Mouse (Mus musculus): ENCODE results near the gene Gdi1. TPM values are rescaled to one million over a fixed set of nuclear protein-coding genes. Genes with fewer than 3 reads are reported as not detected.

The Gdi1 gene
- polyA plus RNA-seq, 1 experiment from 2014 or later: 936 TPM

- H3K9ac ChIP-seq (replicated peaks): peak overlapping the region; percentile 71
- peak overlapping the region; percentile 86 for H3K27ac ChIP-seq (replicated peaks)
- WGBS: 25% methylated on average over 39 of the region's 39 CpGs
- peak; percentile 89 for ATAC-seq (replicated peaks)
- H3K9me3 ChIP-seq: no peaks in the 10 kb centered on the region
- peak overlapping the region; percentile 67 for H3K4me2 ChIP-seq (replicated peaks)
- no peaks in the 10 kb centered on the region for H3K36me3 ChIP-seq
- no peaks in the 10 kb centered on the region for H3K27me3 ChIP-seq
- peaks cover 19% of the 10 kb centered on the region for H3K4me1 ChIP-seq
- peak overlapping the region; percentile 51 for H3K4me3 ChIP-seq
Measured at GRCm38 (mm10) chrX:74282395-74283091, 22.3 kb upstream of the Gdi1 start.

GRCm38 (mm10) chrX:74283092-74283437, 21.7 kb upstream of the Gdi1 start:
- Histone ChIP-seq H3K4me3 (peak overlapping the region; percentile 51), H3K27ac (replicated peaks) (peak overlapping the region; percentile 86), H3K36me3 (no peaks in the 10 kb centered on the region), H3K9ac (replicated peaks) (peak overlapping the region; percentile 71), H3K27me3 (no peaks in the 10 kb centered on the region), H3K9me3 (no peaks in the 10 kb centered on the region), H3K4me1 (peaks cover 19% of the 10 kb centered on the region), H3K4me2 (replicated peaks) (peak overlapping the region; percentile 67)
- WGBS: 38% methylated on average over 5 of the region's 5 CpGs
- ATAC-seq (replicated peaks): peak; percentile 23

- no peak overlapping the region for H3K4me2 ChIP-seq (replicated peaks)
- 78% methylated on average over 4 of the region's 4 CpGs for WGBS
- ATAC-seq (replicated peaks): no peak
Measured at GRCm38 (mm10) chrX:74293431-74293830, 11.4 kb upstream of the Gdi1 start.

GRCm38 (mm10) chrX:74296538-74297448, 8.0 kb upstream of the Gdi1 start, which contains the start of gene Atp6ap1:
TSS of gene Atp6ap1 (plus strand) at chrX:74297097.
- Histone ChIP-seq H3K27me3 (no peaks in the 10 kb centered on the region), H3K27ac (replicated peaks) (peak within 1 kb of the TSS; percentile 91), H3K36me3 (peaks cover 16% of the 10 kb centered on the region; the same call in 1 of the 2 replicates), H3K4me2 (replicated peaks) (peak within 1 kb of the TSS; percentile 62), H3K4me1 (peaks cover 21% of the 10 kb centered on the region), H3K9ac (replicated peaks) (peak within 1 kb of the TSS; percentile 66), H3K4me3 (peak within 1 kb of the TSS; percentile 64), H3K9me3 (no peaks in the 10 kb centered on the region)
- ATAC-seq (replicated peaks): peak; percentile 100
- WGBS: 13% methylated on average over 37 of the region's 37 CpGs

More at GRCm38 (mm10) chrX:74293431-74293830, 11.4 kb upstream of the Gdi1 start:
- no peak overlapping the region for H3K9ac ChIP-seq (replicated peaks)
- H3K27ac ChIP-seq (replicated peaks): no peak overlapping the region
- H3K4me1 ChIP-seq: peaks cover 13% of the 10 kb centered on the region
- no peaks in the 10 kb centered on the region for H3K27me3 ChIP-seq
- no peak overlapping the region for H3K4me3 ChIP-seq
- H3K9me3 ChIP-seq: no peaks in the 10 kb centered on the region
- no peaks in the 10 kb centered on the region for H3K36me3 ChIP-seq

GRCm38 (mm10) chrX:74298348-74298747, 6.5 kb upstream of the Gdi1 start:
- H3K9me3 ChIP-seq: no peaks in the 10 kb centered on the region
- no peak overlapping the region for H3K9ac ChIP-seq (replicated peaks)
- no peak for ATAC-seq (replicated peaks)
- peaks cover 25% of the 10 kb centered on the region; the same call in 1 of the 2 replicates for H3K36me3 ChIP-seq
- no peak overlapping the region for H3K4me3 ChIP-seq
- no peak overlapping the region for H3K27ac ChIP-seq (replicated peaks)
- peaks cover 21% of the 10 kb centered on the region for H3K4me1 ChIP-seq
- 100% methylated on average over 1 of the region's 1 CpGs for WGBS
- no peaks in the 10 kb centered on the region for H3K27me3 ChIP-seq
- no peak overlapping the region for H3K4me2 ChIP-seq (replicated peaks)

- WGBS: 86% methylated on average over 3 of the region's 3 CpGs
- peaks cover 25% of the 10 kb centered on the region; the same call in 1 of the 2 replicates for H3K36me3 ChIP-seq
- no peak for ATAC-seq (replicated peaks)
- H3K4me3 ChIP-seq: no peak overlapping the region
- no peak overlapping the region for H3K4me2 ChIP-seq (replicated peaks)
- peaks cover 21% of the 10 kb centered on the region for H3K4me1 ChIP-seq
- H3K27ac ChIP-seq (replicated peaks): no peak overlapping the region
- no peaks in the 10 kb centered on the region for H3K9me3 ChIP-seq
- no peak overlapping the region for H3K9ac ChIP-seq (replicated peaks)
- H3K27me3 ChIP-seq: no peaks in the 10 kb centered on the region
Measured at GRCm38 (mm10) chrX:74299721-74300120, 5.1 kb upstream of the Gdi1 start.

GRCm38 (mm10) chrX:74312540-74313464, 8.0 kb downstream of the Gdi1 start, which contains the start of gene Fam50a:
TSS of gene Fam50a (plus strand) at chrX:74313033.
- peaks cover 13% of the 10 kb centered on the region for H3K4me1 ChIP-seq
- H3K4me2 ChIP-seq (replicated peaks): peak within 1 kb of the TSS; percentile 65
- H3K27me3 ChIP-seq: no peaks in the 10 kb centered on the region
- peak; percentile 97 for ATAC-seq (replicated peaks)
- peaks cover 15% of the 10 kb centered on the region; the same call in 1 of the 2 replicates for H3K36me3 ChIP-seq
- H3K27ac ChIP-seq (replicated peaks): peak within 1 kb of the TSS; percentile 90
- H3K9ac ChIP-seq (replicated peaks): peak within 1 kb of the TSS; percentile 74
- H3K9me3 ChIP-seq: no peaks in the 10 kb centered on the region
- peak within 1 kb of the TSS; percentile 71 for H3K4me3 ChIP-seq
- 23% methylated on average over 59 of the region's 59 CpGs for WGBS

- no peaks in the 10 kb centered on the region for H3K9me3 ChIP-seq
- WGBS: 27% methylated on average over 28 of the region's 30 CpGs
- H3K27ac ChIP-seq (replicated peaks): peak within 1 kb of the TSS; percentile 92
- H3K4me2 ChIP-seq (replicated peaks): peak within 1 kb of the TSS; percentile 62
- H3K36me3 ChIP-seq: no peaks in the 10 kb centered on the region
- peak within 1 kb of the TSS; percentile 70 for H3K9ac ChIP-seq (replicated peaks)
- H3K4me1 ChIP-seq: peaks cover 36% of the 10 kb centered on the region
- peak within 1 kb of the TSS; percentile 56 for H3K4me3 ChIP-seq
- peak; percentile 95 for ATAC-seq (replicated peaks)
- no peaks in the 10 kb centered on the region for H3K27me3 ChIP-seq
Measured at GRCm38 (mm10) chrX:74328725-74329161, 23.9 kb downstream of the Gdi1 start, which contains the start of gene Plxna3. TSS of gene Plxna3 (plus strand) at chrX:74329066.

- peaks cover 36% of the 10 kb centered on the region for H3K4me1 ChIP-seq
- H3K27ac ChIP-seq (replicated peaks): peak overlapping the region; percentile 92
- H3K9me3 ChIP-seq: no peaks in the 10 kb centered on the region
- no peaks in the 10 kb centered on the region for H3K36me3 ChIP-seq
- 16% methylated on average over 10 of the region's 10 CpGs for WGBS
- no peaks in the 10 kb centered on the region for H3K27me3 ChIP-seq
- H3K9ac ChIP-seq (replicated peaks): peak overlapping the region; percentile 70
- peak; percentile 54 for ATAC-seq (replicated peaks)
- H3K4me2 ChIP-seq (replicated peaks): peak overlapping the region; percentile 62
- H3K4me3 ChIP-seq: peak overlapping the region; percentile 56
Measured at GRCm38 (mm10) chrX:74329215-74329671, 24.4 kb downstream of the Gdi1 start.

- Histone ChIP-seq H3K9ac (replicated peaks) (peak overlapping the region; percentile 70), H3K4me2 (replicated peaks) (peak overlapping the region; percentile 62), H3K36me3 (peaks cover 6% of the 10 kb centered on the region), H3K4me3 (peak overlapping the region; percentile 56), H3K9me3 (no peaks in the 10 kb centered on the region), H3K4me1 (peaks cover 36% of the 10 kb centered on the region), H3K27me3 (no peaks in the 10 kb centered on the region), H3K27ac (replicated peaks) (peak overlapping the region; percentile 92)
- ATAC-seq (replicated peaks): no peak
- 41% methylated on average over 2 of the region's 2 CpGs for WGBS
Measured at GRCm38 (mm10) chrX:74330166-74330930, 25.6 kb downstream of the Gdi1 start.
